Mouse (Mus musculus) spleen, adult 10 weeks (tissue): Measurements from ENCODE around the gene Vmn1r65. TPM values are rescaled to one million over a fixed set of nuclear protein-coding genes. Genes with fewer than 3 reads are reported as not detected.

Experiments
- polyA plus RNA-seq: library from polyadenylated mRNA; stranded (reverse); fragments of 350-450 nt; fragmentation: Illumina TruSeq; extraction: RNeasy Lipid Tissue Mini Kit (QIAGEN cat#74804); gene quantifications from one replicate; pipeline ENCODE4 v1.2.3, GENCODE M21; 2015; ENCODE audit warnings: low replicate concordance; ENCODE audit not compliant: insufficient read depth

The Vmn1r65 gene
- not detected for polyA plus RNA-seq

GRCm38 (mm10) chr7:6010910-6011309 lies at the start of gene Vmn1r65:
Vmn1r65 (minus strand) TSS chr7:6011010.

GRCm38 (mm10) chr7:6044861-6045260 lies 34.1 kb upstream of the Vmn1r65 start, which contains the start of gene Nlrp4c:
Nlrp4c (plus strand) TSS chr7:6045161.

Other genes with a start within 250 kb of the Vmn1r65 start
- gene Vmn1r63, start 205.6 kb downstream of the Vmn1r65 start, polyA plus RNA-seq: not detected
- not detected for gene Vmn1r64, start 126.5 kb downstream of the Vmn1r65 start, polyA plus RNA-seq
- gene Nlrp4c, start 34.2 kb upstream of the Vmn1r65 start, polyA plus RNA-seq: not detected
- gene Zfp787, start 145.0 kb upstream of the Vmn1r65 start, polyA plus RNA-seq: 19.4 TPM
- 11.0 TPM for gene Zfp444, start 161.2 kb upstream of the Vmn1r65 start, polyA plus RNA-seq
- gene Galp, start 186.1 kb upstream of the Vmn1r65 start, polyA plus RNA-seq: not detected
- gene Zscan5b, start 211.3 kb upstream of the Vmn1r65 start, polyA plus RNA-seq: not detected
- not detected for gene Epp13, start 241.7 kb upstream of the Vmn1r65 start, polyA plus RNA-seq